Mouse (Mus musculus) gastrocnemius, postnatal 4 days (tissue): ENCODE data around the gene Sumo3. TPM values are rescaled to one million over a fixed set of nuclear protein-coding genes. Genes with fewer than 3 reads are reported as not detected.
A peak's percentile ranks its signal among the peaks of the same experiment; 100 is the strongest.

Experiments
- DNase-seq, 2 experiments: peaks; one replicate each; pipeline ENCODE4 v3.0.0; 2021 to 2022; ENCODE audit warnings: low spot score in 2 of 2, mixed read lengths in 2 of 2
- long read RNA-seq, 2 experiments: library from polyadenylated mRNA; stranded (forward); transcript quantifications; one replicate each; pipeline ENCODE4 v2.0.0; 2021
- total RNA-seq, 2 experiments: library from RNA; stranded (reverse); gene quantifications; 2 replicates each; pipeline ENCODE4 v1.2.3; 2021

Sumo3 gene
- 10 to 100 TPM; 92.1 to 96.0 TPM for total RNA-seq
- long read RNA-seq, experiment 1, transcript Sumo3-201 (4 exons, 2,630 nt) = major isoform, 136 of 145 reads
- long read RNA-seq, experiment 1, partial matches to known transcripts = 2 of 145 reads
- long read RNA-seq, experiment 1, other reads (novel, unspliced or antisense) = 1 of 145 reads
- long read RNA-seq, experiment 2, transcript Sumo3-205 (5 exons, 1,005 nt) = minor isoform, 5 of 182 reads
- long read RNA-seq, experiment 2, transcript Sumo3-201 (4 exons, 2,630 nt) = major isoform, 142 of 182 reads
- long read RNA-seq, experiment 2, partial matches to known transcripts = 30 of 182 reads
- long read RNA-seq, experiment 2, other reads (novel, unspliced or antisense) = 0 of 182 reads

GRCm38 (mm10) chr10:77605908-77606826, at the start of gene Sumo3, which contains the start of gene Gm49325:
Gene Sumo3, plus strand, starts transcription at chr10:77606097.
Gene Gm49325, plus strand, starts transcription at chr10:77606197.
- DNase-seq = peak; percentile 99

- no peak for DNase-seq
Observed at GRCm38 (mm10) chr10:77556631-77557030, 49.3 kb upstream of the Sumo3 start.

GRCm38 (mm10) chr10:77557641-77558040, 48.3 kb upstream of the Sumo3 start:
- no peak for DNase-seq

GRCm38 (mm10) chr10:77560090-77560489, 45.8 kb upstream of the Sumo3 start:
- DNase-seq = no peak

- no peak for DNase-seq
Observed at GRCm38 (mm10) chr10:77560830-77561229, 45.1 kb upstream of the Sumo3 start.

GRCm38 (mm10) chr10:77561508-77561907, 44.4 kb upstream of the Sumo3 start:
- no peak for DNase-seq

- no peak for DNase-seq
Observed at GRCm38 (mm10) chr10:77565005-77565404, 40.9 kb upstream of the Sumo3 start.

GRCm38 (mm10) chr10:77566651-77567050, 39.2 kb upstream of the Sumo3 start:
- DNase-seq = peak; percentile 81 to 93

- DNase-seq = no peak
Observed at GRCm38 (mm10) chr10:77569481-77569880, 36.4 kb upstream of the Sumo3 start.

GRCm38 (mm10) chr10:77569973-77570658, 35.8 kb upstream of the Sumo3 start:
- no peak for DNase-seq

- DNase-seq = no peak
Observed at GRCm38 (mm10) chr10:77572225-77572624, 33.7 kb upstream of the Sumo3 start.

GRCm38 (mm10) chr10:77573162-77573561, 32.7 kb upstream of the Sumo3 start:
- no peak for DNase-seq

- peak in 1 of 2 experiments; percentile 47 for DNase-seq
Observed at GRCm38 (mm10) chr10:77580027-77580920, 25.6 kb upstream of the Sumo3 start.

- DNase-seq = no peak
Observed at GRCm38 (mm10) chr10:77581023-77581407, 24.9 kb upstream of the Sumo3 start.

- DNase-seq = peak; percentile 94 to 97
Observed at GRCm38 (mm10) chr10:77581408-77582284, 24.3 kb upstream of the Sumo3 start, which contains the start of gene Pttg1ip. Gene Pttg1ip, plus strand, starts transcription at chr10:77581720.

- no peak for DNase-seq
Observed at GRCm38 (mm10) chr10:77582285-77582618, 23.6 kb upstream of the Sumo3 start.

- no peak for DNase-seq
Observed at GRCm38 (mm10) chr10:77583795-77584422, 22.0 kb upstream of the Sumo3 start.

GRCm38 (mm10) chr10:77586637-77587036, 19.3 kb upstream of the Sumo3 start:
- no peak for DNase-seq
